In genomic region chr12:8410410-8411341, GRCm38 (mm10) we compare ENCODE assay signal across 11 mouse cellular contexts.
A peak's percentile ranks its signal among the peaks of the same experiment; 100 is the strongest.
DNase-seq lines count a peak whose midpoint lies in the region; ATAC-seq lines count a peak whose summit lies in the region.
"Had no signal": no experiment of that assay in that cellular context is flagged by ENCODE, and none has a peak within 500 bp of the region (broad histone marks: within the 10 kb centered on the region; RNA-seq: fewer than 3 reads in every experiment).

No protein-coding gene starts in this region.

- H3K9ac ChIP-seq in heart, embryonic 13.5 days = peak overlapping the region; percentile 24
- no peak overlapping the region for H3K9ac ChIP-seq in neural tube, embryonic 14.5 days (replicated peaks; ENCODE audit: low read depth, low read length)
- H3K9ac ChIP-seq in hindbrain, embryonic 14.5 days = no peak overlapping the region
- H3K9ac ChIP-seq in liver, embryonic 11.5 days (ENCODE audit: low read depth, low read length) = no peak overlapping the region
- H3K9ac ChIP-seq: embryonic facial prominence, embryonic 13.5 days had no signal

- DNase-seq in heart, postnatal 10 days = no peak
- DNase-seq in neural tube, embryonic 10.5 days (ENCODE audit: extremely low spot score, low spot score) = no peak
- DNase-seq in hindbrain, embryonic 14.5 days (ENCODE audit: low spot score) = no peak
- DNase-seq in retina, postnatal 1 day = peak; percentile 45
- DNase-seq in liver, embryonic 11.5 days (ENCODE audit: low spot score) = no peak
- no peak for DNase-seq in layer of hippocampus, postnatal 36 days
- DNase-seq: thymus, adult 2 months had no signal

- H3K36me3 ChIP-seq in heart, embryonic 13.5 days = no peaks in the 10 kb centered on the region
- no peaks in the 10 kb centered on the region for H3K36me3 ChIP-seq in neural tube, embryonic 14.5 days (ENCODE audit: control insufficient read depth, insufficient read depth, low read length)
- no peaks in the 10 kb centered on the region for H3K36me3 ChIP-seq in hindbrain, embryonic 14.5 days (replicated peaks; ENCODE audit: control insufficient read depth, insufficient read depth)
- no peaks in the 10 kb centered on the region for H3K36me3 ChIP-seq in liver, embryonic 11.5 days (ENCODE audit: control insufficient read depth, insufficient read depth, low read length)
- H3K36me3 ChIP-seq: embryonic facial prominence, embryonic 13.5 days had no signal

- H3K27ac ChIP-seq in heart, embryonic 13.5 days (replicated peaks) = no peak overlapping the region
- no peak overlapping the region for H3K27ac ChIP-seq in neural tube, embryonic 14.5 days (ENCODE audit: low read depth, low read length)
- no peak overlapping the region for H3K27ac ChIP-seq in hindbrain, embryonic 14.5 days
- H3K27ac ChIP-seq in liver, embryonic 11.5 days (ENCODE audit: low read depth, low read length) = no peak overlapping the region
- H3K27ac ChIP-seq: embryonic facial prominence, embryonic 13.5 days; left cerebral cortex, adult 2 months had no signal

- ATAC-seq in heart, embryonic 13.5 days (ENCODE audit: extremely low read depth, insufficient number of reproducible peaks, low FRiP score, low TSS enrichment) = no peak
- ATAC-seq in neural tube, embryonic 14.5 days (ENCODE audit: low read depth) = peak; percentile 56; the same call in 1 of the 2 replicates
- ATAC-seq in hindbrain, embryonic 14.5 days (ENCODE audit: low FRiP score) = peak; percentile 53; the same call in 1 of the 2 replicates
- no peak for ATAC-seq in liver, embryonic 11.5 days (replicated peaks; ENCODE audit: low FRiP score)

- H3K4me1 ChIP-seq in heart, embryonic 13.5 days = peaks cover 16% of the 10 kb centered on the region
- H3K4me1 ChIP-seq in neural tube, embryonic 14.5 days (ENCODE audit: control insufficient read depth, insufficient read depth, low read length) = no peaks in the 10 kb centered on the region
- peaks cover 7% of the 10 kb centered on the region; the same call in 1 of the 2 replicates for H3K4me1 ChIP-seq in hindbrain, embryonic 14.5 days (replicated peaks; ENCODE audit: control insufficient read depth, insufficient read depth, low read length)
- H3K4me1 ChIP-seq in liver, embryonic 11.5 days (replicated peaks; ENCODE audit: control insufficient read depth, insufficient read depth, low read length) = no peaks in the 10 kb centered on the region

- H3K4me2 ChIP-seq in heart, embryonic 13.5 days = peak overlapping the region; percentile 58
- no peak overlapping the region for H3K4me2 ChIP-seq in neural tube, embryonic 14.5 days (ENCODE audit: low read depth, low read length)
- H3K4me2 ChIP-seq in hindbrain, embryonic 14.5 days (replicated peaks) = peak overlapping the region; percentile 15; the same call in 1 of the 2 replicates
- no peak overlapping the region for H3K4me2 ChIP-seq in liver, embryonic 11.5 days
- H3K4me2 ChIP-seq: embryonic facial prominence, embryonic 13.5 days had no signal

- intact Hi-C loops in heart, postnatal 10 days (cut with DNase I) = no loop called here

- peak overlapping the region; percentile 19 for H3K4me3 ChIP-seq in heart, embryonic 13.5 days
- H3K4me3 ChIP-seq in neural tube, embryonic 14.5 days (ENCODE audit: low read depth, low read length) = no peak overlapping the region
- no peak overlapping the region for H3K4me3 ChIP-seq in hindbrain, embryonic 14.5 days (replicated peaks; ENCODE audit: low read length)
- H3K4me3 ChIP-seq in liver, embryonic 11.5 days (ENCODE audit: low read depth, low read length) = no peak overlapping the region
- H3K4me3 ChIP-seq: embryonic facial prominence, embryonic 13.5 days; left cerebral cortex, adult 2 months had no signal

- no peaks in the 10 kb centered on the region for H3K9me3 ChIP-seq in heart, embryonic 13.5 days
- H3K9me3 ChIP-seq in neural tube, embryonic 14.5 days (ENCODE audit: control insufficient read depth, low read length) = no peaks in the 10 kb centered on the region
- no peaks in the 10 kb centered on the region for H3K9me3 ChIP-seq in hindbrain, embryonic 14.5 days (ENCODE audit: control insufficient read depth, low read length)
- no peaks in the 10 kb centered on the region for H3K9me3 ChIP-seq in liver, embryonic 11.5 days (ENCODE audit: control insufficient read depth, low read length)
- H3K9me3 ChIP-seq: embryonic facial prominence, embryonic 13.5 days had no signal

- no peaks in the 10 kb centered on the region for H3K27me3 ChIP-seq in heart, embryonic 13.5 days (replicated peaks)
- H3K27me3 ChIP-seq in neural tube, embryonic 14.5 days (ENCODE audit: control insufficient read depth, insufficient read depth, low read length) = no peaks in the 10 kb centered on the region
- no peaks in the 10 kb centered on the region for H3K27me3 ChIP-seq in hindbrain, embryonic 14.5 days (ENCODE audit: control insufficient read depth, insufficient read depth, low read length)
- H3K27me3 ChIP-seq in liver, embryonic 11.5 days (replicated peaks; ENCODE audit: control insufficient read depth, insufficient read depth, low read length) = no peaks in the 10 kb centered on the region
- H3K27me3 ChIP-seq: embryonic facial prominence, embryonic 13.5 days had no signal

- WGBS in heart, embryonic 13.5 days = 21% methylated on average over 24 of the region's 24 CpGs
- WGBS in neural tube, embryonic 14.5 days = 63% methylated on average over 24 of the region's 24 CpGs
- WGBS in hindbrain, embryonic 14.5 days = 47% methylated on average over 24 of the region's 24 CpGs
- 50% methylated on average over 24 of the region's 24 CpGs for WGBS in liver, embryonic 11.5 days

Comparison
In these comparisons a context has a peak if more than half of its experiments do, and no peak if none do; other contexts are left out.
1. ATAC-seq: peak in neural tube, embryonic 14.5 days (single experiment) and hindbrain, embryonic 14.5 days (single experiment); none in heart, embryonic 13.5 days (single experiment) and liver, embryonic 11.5 days (single experiment).
2. H3K4me2 ChIP-seq: peak in heart, embryonic 13.5 days (single experiment) and hindbrain, embryonic 14.5 days (single experiment); none in neural tube, embryonic 14.5 days (single experiment) and liver, embryonic 11.5 days (single experiment).